19 mouse cellular contexts compared by ENCODE assay signal in genomic region chr5:15702891-15703290, GRCm38 (mm10). TPM values are rescaled to one million over a fixed set of nuclear protein-coding genes. Genes with fewer than 3 reads are reported as not detected.
DNase-seq lines count a peak whose midpoint lies in the region; TF ChIP-seq lines count a peak whose summit lies in the region.
"Not testable (repeated sequence)": the region's sequence is repeated elsewhere in the genome, so short reads cannot be mapped to it uniquely, and the experiment has no call there.
"Had no signal": no experiment of that assay in that cellular context is flagged by ENCODE, and none has a peak within 500 bp of the region (broad histone marks: within the 10 kb centered on the region; RNA-seq: fewer than 3 reads in every experiment).

No protein-coding gene starts in this region.

- not testable (repeated sequence) for H3K4me3 ChIP-seq in heart, adult 2 months

- peak; percentile 24 for DNase-seq in NIH3T3 (ENCODE audit: low read depth)
- peak; percentile 20 to 23 for DNase-seq in cerebellum, postnatal 10 days
- DNase-seq in heart, adult 2 months = not testable (repeated sequence)
- DNase-seq in kidney, adult 8-10 months = peak; percentile 7 to 38
- DNase-seq in layer of hippocampus, postnatal 10 days (ENCODE audit: low spot score in 2 of 2) = peak; percentile 15 to 37
- peak; percentile 8 for DNase-seq in lung, postnatal 10 days
- DNase-seq in right cerebral cortex, adult 18-20 months = peak; percentile 7

- not testable (repeated sequence) for H3K79me2 ChIP-seq in heart, adult 2 months (replicated peaks; ENCODE audit: control insufficient read depth, insufficient read depth, low read length)

- not testable (repeated sequence) for TF ChIP-seq EP300 in heart, adult 2 months (IDR thresholded peaks at IDR 0.05; ENCODE audit: insufficient read depth, low read depth, low read length)

- WGBS in heart, adult 2 months = 17% methylated on average over 5 of the region's 5 CpGs

- TF ChIP-seq POLR2A in heart, adult 2 months (IDR thresholded peaks at IDR 0.05; ENCODE audit: insufficient read depth, low read depth, low read length) = not testable (repeated sequence)

- peak; percentile 60 for TF ChIP-seq CTCF in heart, adult 2 months (IDR thresholded peaks at IDR 0.05)

- H3K36me3 ChIP-seq in heart, adult 2 months (ENCODE audit: control insufficient read depth, insufficient read depth, low read length) = not testable (repeated sequence)

- H3K27ac ChIP-seq in heart, adult 2 months = not testable (repeated sequence)

- intact Hi-C loops in heart, adult 2 months (cut with DNase I) = not testable (repeated sequence)

- not testable (repeated sequence) for H3K27me3 ChIP-seq in heart, adult 2 months (ENCODE audit: control insufficient read depth, insufficient read depth, low read length)

- H3K4me1 ChIP-seq in heart, adult 2 months (ENCODE audit: control insufficient read depth, insufficient read depth, low read length) = not testable (repeated sequence)

- not testable (repeated sequence) for H3K9ac ChIP-seq in heart, adult 2 months (ENCODE audit: low read depth, low read length)

RNA-seq across cellular contexts. Expression of gene Speer4c, which starts 11.2 kb away (rescaled TPM):
- total RNA-seq in heart, adult 2 months (2021) = not detected
- not detected in 2 replicates for polyA plus RNA-seq in heart, adult 2 months (2012; rRNA removed)
- not detected for total RNA-seq in layer of hippocampus, postnatal 10 days (2021)
- total RNA-seq: adrenal gland, adult 2 months; gastrocnemius, postnatal 14 days; heart, postnatal 25 days; layer of hippocampus, postnatal 36 days had no signal
- polyA plus RNA-seq: adrenal gland, adult 2 months; embryonic facial prominence, embryonic 10.5 days; kidney, embryonic 16.5 days; limb, embryonic 13.5 days; liver, embryonic 15.5 days; macrophage; midbrain, embryonic 13.5 days; small intestine, adult 2 months; thymus, adult 2 months had no signal

RNA-seq across cellular contexts. Expression of gene 4930572O03Rik, which starts 46.0 kb away (rescaled TPM):
- not detected for total RNA-seq in heart, adult 2 months (2021)
- not detected in 2 replicates for polyA plus RNA-seq in heart, adult 2 months (2012; rRNA removed)
- not detected for total RNA-seq in layer of hippocampus, postnatal 10 days (2021)
- total RNA-seq: adrenal gland, adult 2 months; gastrocnemius, postnatal 14 days; heart, postnatal 25 days; layer of hippocampus, postnatal 36 days had no signal
- polyA plus RNA-seq: adrenal gland, adult 2 months; embryonic facial prominence, embryonic 10.5 days; kidney, embryonic 16.5 days; limb, embryonic 13.5 days; liver, embryonic 15.5 days; macrophage; midbrain, embryonic 13.5 days; small intestine, adult 2 months; thymus, adult 2 months had no signal
